Mouse (Mus musculus): ENCODE results near the gene Pde9a. TPM values are rescaled to one million over a fixed set of nuclear protein-coding genes. Genes with fewer than 3 reads are reported as not detected.
A peak's percentile ranks its signal among the peaks of the same experiment; 100 is the strongest.
"Not testable (repeated sequence)": the region's sequence is repeated elsewhere in the genome, so short reads cannot be mapped to it uniquely, and the experiment has no call there.

Pde9a gene
- total RNA-seq (2021): 10 to 100 TPM; 21.8 to 31.9 TPM
- long read RNA-seq, experiment 1, transcript Pde9a-201 (19 exons, 2,089 nt): major isoform, 7 of 12 reads
- long read RNA-seq, experiment 1, partial matches to known transcripts: 0 of 12 reads
- long read RNA-seq, experiment 1, other reads (novel, unspliced or antisense): 5 of 12 reads
- long read RNA-seq, experiment 2, transcript Pde9a-201 (19 exons, 2,089 nt): major isoform, 7 of 18 reads
- long read RNA-seq, experiment 2, partial matches to known transcripts: 3 of 18 reads
- long read RNA-seq, experiment 2, other reads (novel, unspliced or antisense): 6 of 18 reads

DNA sequence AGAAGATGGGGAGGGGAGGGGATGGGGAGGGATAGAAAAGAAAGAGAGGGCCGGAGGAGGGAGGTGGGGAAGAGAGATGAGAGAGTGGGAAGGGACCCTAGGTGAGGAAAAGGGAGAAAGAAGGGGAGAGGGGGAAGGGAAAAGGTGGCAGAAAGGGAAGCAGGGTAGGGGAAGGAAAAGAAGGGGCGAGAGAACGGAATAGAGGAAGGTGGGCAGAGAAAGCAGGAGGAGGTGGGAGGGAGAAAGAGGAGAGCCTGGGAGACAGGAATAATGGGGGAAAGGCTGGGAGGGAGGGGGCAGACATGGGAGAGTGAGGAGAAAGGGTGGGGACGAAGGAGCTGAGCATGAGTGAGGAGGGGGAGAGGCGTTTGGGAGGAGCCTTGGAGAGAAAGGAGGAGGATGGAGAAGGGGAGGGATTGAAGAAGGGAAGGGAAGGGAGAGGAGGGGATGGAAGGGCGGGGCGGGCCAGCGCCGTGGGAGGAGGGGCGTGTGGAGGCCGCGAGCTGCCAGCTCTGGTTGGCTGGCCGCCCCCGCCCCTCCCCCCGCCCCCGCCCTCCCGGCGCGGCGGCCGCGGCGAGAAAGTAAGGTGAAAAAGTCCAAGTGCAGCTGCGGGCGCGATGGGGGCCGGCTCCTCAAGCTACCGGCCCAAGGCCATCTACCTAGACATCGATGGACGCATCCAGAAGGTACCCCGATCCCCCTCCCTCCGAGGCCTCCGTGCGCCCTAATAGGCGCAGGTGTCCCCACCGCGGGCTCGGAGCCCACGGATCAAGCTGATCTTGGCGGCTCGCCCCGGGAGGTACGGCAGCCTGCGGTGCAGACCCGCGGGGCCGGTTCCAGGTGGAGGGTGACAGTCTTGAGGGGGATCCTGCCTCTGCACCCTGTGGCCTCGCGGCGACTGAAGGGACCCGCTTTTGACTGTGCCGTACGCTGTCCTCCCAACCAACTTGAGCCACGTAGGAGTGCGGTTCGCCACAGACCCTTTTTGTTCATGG lies at the start of gene Pde9a:
Gene Pde9a (plus strand): TSS at position 540 of the 995 bp plus-strand sequence.
- Histone ChIP-seq H3K4me3 (peak within 1 kb of the TSS; percentile 59), H3K27ac (peak within 1 kb of the TSS; percentile 89)
- peak; percentile 54 to 67 for DNase-seq (ENCODE audit: low spot score in 2 of 2)
- no peak for TF ChIP-seq CTCF (conservative IDR thresholded peaks at IDR 0.05)

- no peak for DNase-seq (ENCODE audit: low spot score in 2 of 2)
- H3K27ac ChIP-seq: no peak overlapping the region
- no peak overlapping the region for H3K4me3 ChIP-seq
- no peak for TF ChIP-seq CTCF (conservative IDR thresholded peaks at IDR 0.05)
Measured at GRCm38 (mm10) chr17:31339769-31340168, 46.2 kb upstream of the Pde9a start.

DNA sequence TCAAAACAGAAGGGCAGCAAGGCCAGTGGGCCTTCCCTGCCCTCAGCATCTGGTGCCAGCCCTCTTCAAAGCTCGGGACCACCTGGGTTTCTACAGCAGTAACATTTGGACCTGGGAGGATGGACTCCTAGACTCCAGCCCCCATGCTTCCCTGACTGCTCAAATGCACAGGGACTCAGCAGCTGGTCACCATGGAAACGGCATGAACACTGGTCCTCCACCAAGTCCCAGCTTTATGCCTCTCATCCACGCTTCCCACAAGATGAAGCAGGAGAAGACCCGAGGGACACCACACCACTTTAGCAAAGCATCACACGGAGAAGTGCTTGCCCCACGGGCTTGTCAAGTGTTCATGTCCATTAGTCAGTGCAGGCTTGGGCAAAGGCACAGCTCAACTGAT lies 43.8 kb upstream of the Pde9a start:
- DNase-seq (ENCODE audit: low spot score in 2 of 2): peak in 1 of 2 experiments; percentile 56
- no peak for TF ChIP-seq CTCF (conservative IDR thresholded peaks at IDR 0.05)
- no peak overlapping the region for H3K27ac ChIP-seq
- H3K4me3 ChIP-seq: no peak overlapping the region

- peak; percentile 60 to 84 for DNase-seq (ENCODE audit: low spot score in 2 of 2)
- no peak overlapping the region for H3K4me3 ChIP-seq
- H3K27ac ChIP-seq: no peak overlapping the region
- peak; percentile 89 for TF ChIP-seq CTCF (conservative IDR thresholded peaks at IDR 0.05)
Measured at GRCm38 (mm10) chr17:31344172-31344801, 41.7 kb upstream of the Pde9a start.

GRCm38 (mm10) chr17:31344816-31345215 lies 41.2 kb upstream of the Pde9a start:
- no peak for DNase-seq (ENCODE audit: low spot score in 2 of 2)
- no peak overlapping the region for H3K4me3 ChIP-seq
- TF ChIP-seq CTCF (conservative IDR thresholded peaks at IDR 0.05): no peak

GRCm38 (mm10) chr17:31348129-31348528 lies 37.9 kb upstream of the Pde9a start:
- TF ChIP-seq CTCF (conservative IDR thresholded peaks at IDR 0.05): no peak
- Histone ChIP-seq H3K27ac (no peak overlapping the region), H3K4me3 (no peak overlapping the region)
- no peak for DNase-seq (ENCODE audit: low spot score in 2 of 2)

More at GRCm38 (mm10) chr17:31344816-31345215, 41.2 kb upstream of the Pde9a start:
- H3K27ac ChIP-seq: no peak overlapping the region

DNA sequence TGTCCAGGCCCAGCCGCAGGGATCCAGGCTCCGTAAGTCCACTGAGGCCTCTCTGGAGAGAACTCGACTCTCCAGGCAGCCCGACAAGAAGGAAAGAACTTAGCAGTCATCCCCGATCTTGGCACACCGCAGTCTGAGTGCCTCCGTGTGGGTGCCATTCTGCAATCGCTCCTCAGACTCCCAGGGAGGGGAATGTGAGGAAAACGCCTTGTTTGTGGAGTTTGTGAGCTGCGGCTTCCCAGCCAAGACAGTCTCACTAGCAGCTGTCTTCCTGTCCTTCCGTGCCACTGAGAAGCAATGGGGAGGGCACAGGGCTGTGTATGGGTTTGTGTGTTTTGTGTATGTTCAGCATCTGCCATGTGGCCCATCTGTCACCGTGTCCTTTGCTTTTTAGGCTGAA lies 36.6 kb upstream of the Pde9a start:
- Histone ChIP-seq H3K27ac (peak overlapping the region; percentile 72; the same call in 1 of the 2 replicates), H3K4me3 (no peak overlapping the region)
- peak; percentile 36 to 37 for DNase-seq (ENCODE audit: low spot score in 2 of 2)
- no peak for TF ChIP-seq CTCF (conservative IDR thresholded peaks at IDR 0.05)

DNA sequence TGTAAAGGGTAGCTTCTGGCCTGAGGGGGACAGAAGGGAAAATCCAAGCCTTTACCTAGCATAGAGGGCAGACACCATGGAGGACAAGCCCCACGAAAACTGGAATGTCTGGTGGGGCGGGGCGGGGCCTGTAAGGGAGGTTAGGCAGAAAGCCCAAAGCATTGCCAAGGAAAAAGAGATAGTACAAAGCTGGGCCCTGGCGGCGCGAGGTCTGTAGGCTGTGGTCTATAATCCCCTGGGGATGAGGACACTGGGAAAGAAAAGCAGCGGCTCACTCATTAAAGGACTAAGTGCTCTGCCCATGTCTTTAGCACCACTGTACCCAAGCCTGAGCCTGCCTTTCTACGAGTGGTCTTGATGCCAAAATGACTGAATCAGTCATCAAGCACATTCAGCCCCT lies 34.0 kb upstream of the Pde9a start:
- DNase-seq (ENCODE audit: low spot score in 2 of 2): no peak
- TF ChIP-seq CTCF (conservative IDR thresholded peaks at IDR 0.05): no peak

GRCm38 (mm10) chr17:31353255-31353654 lies 32.8 kb upstream of the Pde9a start:
- DNase-seq (ENCODE audit: low spot score in 2 of 2): no peak
- Histone ChIP-seq H3K27ac (no peak overlapping the region), H3K4me3 (no peak overlapping the region)
- TF ChIP-seq CTCF (conservative IDR thresholded peaks at IDR 0.05): no peak

More for the DNA sequence above, 34.0 kb upstream of the Pde9a start:
- no peak overlapping the region for H3K4me3 ChIP-seq
- H3K27ac ChIP-seq: no peak overlapping the region

DNA sequence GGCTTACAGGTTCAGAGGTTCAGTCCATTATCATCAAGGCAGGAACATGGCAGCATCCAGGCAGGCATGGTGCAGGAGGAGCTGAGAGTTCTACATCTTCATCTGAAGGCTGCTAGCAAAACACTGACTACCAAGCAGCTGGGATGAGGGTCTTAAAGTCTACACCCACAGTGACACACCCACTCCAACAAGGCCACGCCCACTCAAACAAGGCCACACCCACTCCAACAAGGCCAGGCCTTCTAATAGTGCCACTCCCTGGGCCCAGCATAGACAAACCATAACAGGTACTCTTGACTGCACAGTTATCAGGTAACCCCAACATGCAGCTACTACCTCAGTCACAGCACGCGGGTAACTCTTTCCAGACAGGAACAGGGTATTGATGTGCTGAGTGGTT lies 31.3 kb upstream of the Pde9a start:
- not testable (repeated sequence) for DNase-seq (ENCODE audit: low spot score in 2 of 2); H3K4me3 ChIP-seq; H3K27ac ChIP-seq

- no peak for TF ChIP-seq CTCF (conservative IDR thresholded peaks at IDR 0.05)
- no peak for DNase-seq (ENCODE audit: low spot score in 2 of 2)
- Histone ChIP-seq H3K4me3 (no peak overlapping the region), H3K27ac (no peak overlapping the region)
Measured at GRCm38 (mm10) chr17:31355792-31356502, 30.1 kb upstream of the Pde9a start.

GRCm38 (mm10) chr17:31360582-31360981 lies 25.4 kb upstream of the Pde9a start:
- no peak for DNase-seq (ENCODE audit: low spot score in 2 of 2)
- H3K27ac ChIP-seq: no peak overlapping the region
- no peak for TF ChIP-seq CTCF (conservative IDR thresholded peaks at IDR 0.05)
- H3K4me3 ChIP-seq: no peak overlapping the region
